ENCODE assay signal across 8 mouse cellular contexts in the genomic region with DNA sequence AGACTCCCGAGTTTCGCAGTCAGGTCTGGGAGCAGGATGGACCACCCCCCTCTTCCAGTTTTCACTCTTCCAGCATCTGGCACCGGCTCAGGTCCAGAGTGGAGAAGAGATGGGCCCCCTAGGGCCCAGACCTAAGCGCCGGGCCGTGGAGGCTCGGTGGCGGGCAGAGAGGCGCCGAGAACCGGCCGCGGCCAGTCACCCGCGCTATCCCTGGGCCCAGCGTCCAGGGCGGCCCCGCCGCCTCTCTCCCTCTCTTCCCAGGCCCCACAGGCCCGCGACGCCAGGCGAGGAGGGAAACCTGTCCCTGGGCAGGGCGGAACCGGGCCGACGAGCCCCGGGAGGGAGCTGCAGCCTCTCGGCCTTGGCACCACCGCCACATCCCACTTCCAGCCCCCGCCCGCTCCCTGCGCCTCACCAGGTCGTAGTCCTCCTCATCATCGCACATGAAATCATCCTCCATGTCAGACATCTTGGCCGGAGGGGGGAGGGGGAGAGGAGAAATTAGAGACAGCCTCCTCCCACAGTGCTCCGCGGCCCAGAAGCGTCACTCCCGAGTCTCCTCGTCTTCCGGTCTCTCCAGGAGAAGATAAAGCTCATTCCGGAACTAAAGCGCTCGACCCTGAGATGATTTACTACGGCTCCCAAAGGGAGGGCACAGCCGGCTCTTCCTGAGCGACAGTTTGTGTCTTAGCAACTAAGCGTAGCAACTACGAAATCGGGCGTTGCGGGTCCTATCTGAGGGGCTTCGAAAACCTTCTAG. TPM values are rescaled to one million over a fixed set of nuclear protein-coding genes. Genes with fewer than 3 reads are reported as not detected.
DNase-seq lines count a peak whose midpoint lies in the region; ATAC-seq lines count a peak whose summit lies in the region.

A gene (plus strand): TSS at position 589 of the 760 bp plus-strand sequence.
A gene (minus strand): TSS at position 619 of the 760 bp plus-strand sequence.

- H3K27ac ChIP-seq in hindbrain, embryonic 14.5 days = peak within 1 kb of the TSS; percentile 77

- H3K9ac ChIP-seq in hindbrain, embryonic 14.5 days = peak within 1 kb of the TSS; percentile 80

- WGBS in hindbrain, embryonic 14.5 days = under 1% methylated on average over 48 of the region's 54 CpGs

- no peaks in the 10 kb centered on the region for H3K27me3 ChIP-seq in hindbrain, embryonic 14.5 days (ENCODE audit: control insufficient read depth, insufficient read depth, low read length)

- H3K4me1 ChIP-seq in hindbrain, embryonic 14.5 days (replicated peaks; ENCODE audit: control insufficient read depth, insufficient read depth, low read length) = peaks cover 19% of the 10 kb centered on the region

- H3K9me3 ChIP-seq in hindbrain, embryonic 14.5 days (ENCODE audit: control insufficient read depth, low read length) = no peaks in the 10 kb centered on the region

- peak; percentile 99 for DNase-seq in R1 (ENCODE audit: low read depth, low spot score)
- DNase-seq in cerebellum, postnatal 25 days = peak; percentile 93 to 96
- DNase-seq in frontal cortex, postnatal 25 days (ENCODE audit: low spot score in 2 of 2) = peak; percentile 91 to 93
- DNase-seq in hindbrain, embryonic 14.5 days (ENCODE audit: low spot score) = peak; percentile 95
- DNase-seq in layer of hippocampus, postnatal 36 days = peak; percentile 93 to 96
- peak; percentile 97 for DNase-seq in lung, postnatal 36 days
- peak; percentile 99 for DNase-seq in retina, postnatal 1 day
- peak; percentile 87 to 90 for DNase-seq in urinary bladder, adult 18-20 months (ENCODE audit: low spot score in 2 of 2)

- peak within 1 kb of the TSS; percentile 70 for H3K4me3 ChIP-seq in hindbrain, embryonic 14.5 days (replicated peaks; ENCODE audit: low read length)

- peak within 1 kb of the TSS; percentile 67 for H3K4me2 ChIP-seq in hindbrain, embryonic 14.5 days (replicated peaks)

- no peaks in the 10 kb centered on the region for H3K36me3 ChIP-seq in hindbrain, embryonic 14.5 days (replicated peaks; ENCODE audit: control insufficient read depth, insufficient read depth)

- peak; percentile 99 for ATAC-seq in hindbrain, embryonic 14.5 days (ENCODE audit: low FRiP score)

RNA-seq across cellular contexts. Expression of the first gene that starts in this region (rescaled TPM):
- polyA plus RNA-seq in hindbrain, embryonic 14.5 days (2014; fragmentation: Nextera tagmentation; extraction: Ambion mirVana) = 32.0 and 36.2 TPM in 2 replicates
- 10 to 100 TPM; 27.4 to 29.8 TPM for total RNA-seq in layer of hippocampus, postnatal 36 days (2021)

RNA-seq across cellular contexts. Expression of the second gene that starts in this region (rescaled TPM):
- 69.2 and 74.0 TPM in 2 replicates for polyA plus RNA-seq in hindbrain, embryonic 14.5 days (2014; fragmentation: Nextera tagmentation; extraction: Ambion mirVana)
- 100 to 1,000 TPM; 102 to 115 TPM for total RNA-seq in layer of hippocampus, postnatal 36 days (2021)

Comparison
In these comparisons a context has a peak if more than half of its experiments do, and no peak if none do; other contexts are left out.
1. Peak in every context shown above with its lines: DNase-seq, ATAC-seq, H3K4me3 ChIP-seq and H3K27ac ChIP-seq.